Mouse (Mus musculus): Measurements from ENCODE around the gene Oxtr. TPM values are rescaled to one million over a fixed set of nuclear protein-coding genes. Genes with fewer than 3 reads are reported as not detected.

The Oxtr gene
- total RNA-seq, 1 experiment from 2014 or later: not detected

Other genes starting within 250 kb of the Oxtr start
- gene Lmcd1, start 216.2 kb downstream of the Oxtr start, total RNA-seq (2017): 1.6 and 2.5 TPM in 2 replicates
- gene Ssu2, start 101.9 kb downstream of the Oxtr start, total RNA-seq (2017): not detected in 2 replicates
- gene Cav3, start 30.4 kb downstream of the Oxtr start, total RNA-seq (2017): not detected in 2 replicates
- 29.1 and 39.6 TPM in 2 replicates for gene Rad18, start 206.7 kb upstream of the Oxtr start, total RNA-seq (2017)

All from hematopoietic stem cell, adult 5-6 weeks (primary cell).